Mouse (Mus musculus) embryonic facial prominence, embryonic 13.5 days (tissue): ENCODE results near the gene Gatd1. TPM values are rescaled to one million over a fixed set of nuclear protein-coding genes. Genes with fewer than 3 reads are reported as not detected.

Source experiments
- ATAC-seq: fragments of 200-750 bp; cut with Nextera tagmentation; 2 replicates; pipeline ENCODE4 v1.8.0; 2017; ENCODE audit warnings: low read depth; ENCODE audit not compliant: insufficient number of reproducible peaks, insufficient read depth, low FRiP score, low TSS enrichment
- H3K27ac ChIP-seq: fragments of 300-500 bp; sonication (generic); 2 replicates; pipeline ENCODE4 v1.5.1; 2015; ENCODE audit warnings: moderate library complexity, mild to moderate bottlenecking, inconsistent platforms
- H3K27me3 ChIP-seq: fragments of 300-500 bp; sonication (generic); 2 replicates; pipeline ENCODE4 v1.6.1; 2015; ENCODE audit warnings: mild to moderate bottlenecking, inconsistent platforms
- H3K36me3 ChIP-seq: fragments of 300-500 bp; sonication (generic); 2 replicates; pipeline ENCODE4 v1.6.1; 2015; ENCODE audit warnings: mild to moderate bottlenecking, inconsistent platforms
- H3K4me1 ChIP-seq: fragments of 300-500 bp; sonication (generic); 2 replicates; pipeline ENCODE4 v1.6.1; 2015; ENCODE audit warnings: inconsistent platforms
- H3K4me2 ChIP-seq: fragments of 300-500 bp; sonication (generic); 2 replicates; pipeline ENCODE4 v1.6.1; 2015; ENCODE audit warnings: moderate library complexity, mild to moderate bottlenecking, inconsistent platforms
- H3K4me3 ChIP-seq: fragments of 300-500 bp; sonication (generic); 2 replicates; pipeline ENCODE4 v1.5.1; 2015; ENCODE audit warnings: mild to moderate bottlenecking, inconsistent platforms
- H3K9ac ChIP-seq: fragments of 300-500 bp; sonication (generic); 2 replicates; pipeline ENCODE4 v1.6.1; 2015; ENCODE audit warnings: mild to moderate bottlenecking, inconsistent platforms
- H3K9me3 ChIP-seq: fragments of 300-500 bp; sonication (generic); 2 replicates; pipeline ENCODE4 v1.6.1; 2016; ENCODE audit warnings: inconsistent platforms
- WGBS: fragments of 180-500 bp; shearing (Covaris S2); methylation state at CpG from one replicate; pipeline ENCODE4 v1.1.7; 2015; ENCODE audit warnings: mixed read lengths; 5-methylcytosine and 5-hydroxymethylcytosine counted together
- polyA plus RNA-seq: library from polyadenylated mRNA; unstranded; fragments of >200 nt; fragmentation: Nextera tagmentation; extraction: Ambion mirVana; gene quantifications from 2 replicates; pipeline ENCODE4 v1.2.1, GENCODE M21; 2015

The Gatd1 gene
- polyA plus RNA-seq: 73.2 and 74.2 TPM in 2 replicates

- Histone ChIP-seq H3K4me3 (peak within 1 kb of the TSS; percentile 90), H3K9ac (peak within 1 kb of the TSS; percentile 93), H3K27me3 (no peaks in the 10 kb centered on the region), H3K9me3 (no peaks in the 10 kb centered on the region), H3K36me3 (peaks cover 24% of the 10 kb centered on the region), H3K4me2 (peak within 1 kb of the TSS; percentile 92), H3K27ac (peak within 1 kb of the TSS; percentile 83), H3K4me1 (peaks cover 17% of the 10 kb centered on the region)
- under 1% methylated on average over 51 of the region's 56 CpGs for WGBS
- ATAC-seq: peak; percentile 91
Measured at GRCm38 (mm10) chr7:141413809-141414584, at the start of gene Gatd1. TSS of gene Gatd1 (minus strand) at chr7:141414136.

GRCm38 (mm10) chr7:141462333-141462821 lies 48.4 kb upstream of the Gatd1 start:
- Histone ChIP-seq H3K4me2 (peak overlapping the region; percentile 67), H3K4me3 (no peak overlapping the region), H3K9me3 (no peaks in the 10 kb centered on the region), H3K27ac (no peak overlapping the region), H3K9ac (no peak overlapping the region), H3K4me1 (peaks cover 46% of the 10 kb centered on the region), H3K27me3 (peaks cover 83% of the 10 kb centered on the region), H3K36me3 (peaks cover 3% of the 10 kb centered on the region; the same call in 1 of the 2 replicates)
- 5% methylated on average over 5 of the region's 5 CpGs for WGBS
- ATAC-seq: no peak

- 2% methylated on average over 58 of the region's 59 CpGs for WGBS
- peak overlapping the region; percentile 41 for H3K4me3 ChIP-seq
- no peak overlapping the region for H3K27ac ChIP-seq
- peaks cover 41% of the 10 kb centered on the region for H3K4me1 ChIP-seq
- peak overlapping the region; percentile 68 for H3K9ac ChIP-seq
- peak overlapping the region; percentile 67 for H3K4me2 ChIP-seq
- ATAC-seq: no peak
- no peaks in the 10 kb centered on the region for H3K9me3 ChIP-seq
- peaks cover 3% of the 10 kb centered on the region; the same call in 1 of the 2 replicates for H3K36me3 ChIP-seq
- peaks cover 89% of the 10 kb centered on the region for H3K27me3 ChIP-seq
Measured at GRCm38 (mm10) chr7:141461521-141462332, 47.8 kb upstream of the Gatd1 start.

- 70% methylated on average over 15 of the region's 15 CpGs for WGBS
- no peak within 1 kb of the TSS for H3K27ac ChIP-seq
Measured at GRCm38 (mm10) chr7:141460391-141461113, 46.6 kb upstream of the Gatd1 start, which contains the start of gene Cracr2b. TSS of gene Cracr2b (plus strand) at chr7:141461094.

GRCm38 (mm10) chr7:141460001-141460390 lies 46.1 kb upstream of the Gatd1 start:
- WGBS: 69% methylated on average over 5 of the region's 5 CpGs
- H3K9me3 ChIP-seq: no peaks in the 10 kb centered on the region
- peaks cover 35% of the 10 kb centered on the region for H3K4me1 ChIP-seq
- no peak overlapping the region for H3K9ac ChIP-seq
- H3K4me2 ChIP-seq: no peak overlapping the region
- no peak overlapping the region for H3K27ac ChIP-seq
- H3K36me3 ChIP-seq: peaks cover 3% of the 10 kb centered on the region; the same call in 1 of the 2 replicates
- H3K27me3 ChIP-seq: peaks cover 80% of the 10 kb centered on the region
- ATAC-seq: no peak
- H3K4me3 ChIP-seq: no peak overlapping the region

More at GRCm38 (mm10) chr7:141460391-141461113, 46.6 kb upstream of the Gatd1 start, which contains the start of gene Cracr2b:
- Histone ChIP-seq H3K9me3 (no peaks in the 10 kb centered on the region), H3K4me3 (peak within 1 kb of the TSS; percentile 41), H3K36me3 (peaks cover 3% of the 10 kb centered on the region; the same call in 1 of the 2 replicates), H3K4me2 (peak within 1 kb of the TSS; percentile 67), H3K9ac (peak within 1 kb of the TSS; percentile 68), H3K27me3 (peaks cover 86% of the 10 kb centered on the region), H3K4me1 (peaks cover 39% of the 10 kb centered on the region)
- no peak for ATAC-seq

GRCm38 (mm10) chr7:141459301-141459711 lies 45.4 kb upstream of the Gatd1 start:
- Histone ChIP-seq H3K27me3 (peaks cover 73% of the 10 kb centered on the region), H3K4me2 (no peak overlapping the region), H3K36me3 (peaks cover 3% of the 10 kb centered on the region; the same call in 1 of the 2 replicates), H3K4me3 (no peak overlapping the region), H3K9ac (no peak overlapping the region), H3K4me1 (peaks cover 34% of the 10 kb centered on the region), H3K9me3 (no peaks in the 10 kb centered on the region), H3K27ac (no peak overlapping the region)
- 84% methylated on average over 17 of the region's 17 CpGs for WGBS
- no peak for ATAC-seq

- WGBS: 91% methylated on average over 11 of the region's 11 CpGs
- Histone ChIP-seq H3K4me2 (no peak overlapping the region), H3K36me3 (peaks cover 3% of the 10 kb centered on the region; the same call in 1 of the 2 replicates), H3K27ac (no peak overlapping the region), H3K4me3 (no peak overlapping the region), H3K9ac (no peak overlapping the region), H3K4me1 (peaks cover 30% of the 10 kb centered on the region), H3K27me3 (peaks cover 67% of the 10 kb centered on the region), H3K9me3 (no peaks in the 10 kb centered on the region)
- ATAC-seq: no peak
Measured at GRCm38 (mm10) chr7:141458661-141459060, 44.7 kb upstream of the Gatd1 start.

GRCm38 (mm10) chr7:141457986-141458660 lies 44.2 kb upstream of the Gatd1 start:
- no peak overlapping the region for H3K4me3 ChIP-seq
- no peak overlapping the region for H3K4me2 ChIP-seq
- 77% methylated on average over 15 of the region's 15 CpGs for WGBS
- H3K36me3 ChIP-seq: peaks cover 3% of the 10 kb centered on the region; the same call in 1 of the 2 replicates
- H3K9me3 ChIP-seq: no peaks in the 10 kb centered on the region
- peaks cover 30% of the 10 kb centered on the region for H3K4me1 ChIP-seq
- no peak overlapping the region for H3K9ac ChIP-seq
- H3K27ac ChIP-seq: no peak overlapping the region
- no peak for ATAC-seq
- peaks cover 61% of the 10 kb centered on the region for H3K27me3 ChIP-seq

DNA sequence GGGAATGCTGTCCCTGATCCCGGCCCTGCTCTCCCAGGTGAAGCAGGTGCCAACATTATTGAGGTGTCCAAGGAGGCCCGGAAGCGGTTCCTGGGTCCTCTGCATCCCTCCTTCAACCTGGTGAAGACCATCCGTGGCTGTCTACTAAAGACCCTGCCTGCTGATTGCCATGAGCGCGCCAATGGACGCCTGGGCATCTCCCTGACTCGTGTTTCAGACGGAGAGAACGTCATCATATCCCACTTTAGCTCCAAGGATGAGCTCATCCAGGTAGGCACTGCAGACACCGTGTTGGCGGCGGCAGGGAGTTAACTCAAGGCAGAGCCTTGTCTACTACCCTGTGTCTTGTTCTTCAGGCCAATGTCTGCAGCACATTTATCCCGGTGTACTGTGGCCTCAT lies 43.3 kb upstream of the Gatd1 start:
- Histone ChIP-seq H3K4me2 (no peak overlapping the region), H3K4me1 (peaks cover 27% of the 10 kb centered on the region), H3K36me3 (peaks cover 5% of the 10 kb centered on the region), H3K27me3 (peaks cover 53% of the 10 kb centered on the region), H3K27ac (no peak overlapping the region), H3K4me3 (no peak overlapping the region), H3K9ac (no peak overlapping the region), H3K9me3 (no peaks in the 10 kb centered on the region)
- no peak for ATAC-seq
- WGBS: 90% methylated on average over 14 of the region's 14 CpGs

DNA sequence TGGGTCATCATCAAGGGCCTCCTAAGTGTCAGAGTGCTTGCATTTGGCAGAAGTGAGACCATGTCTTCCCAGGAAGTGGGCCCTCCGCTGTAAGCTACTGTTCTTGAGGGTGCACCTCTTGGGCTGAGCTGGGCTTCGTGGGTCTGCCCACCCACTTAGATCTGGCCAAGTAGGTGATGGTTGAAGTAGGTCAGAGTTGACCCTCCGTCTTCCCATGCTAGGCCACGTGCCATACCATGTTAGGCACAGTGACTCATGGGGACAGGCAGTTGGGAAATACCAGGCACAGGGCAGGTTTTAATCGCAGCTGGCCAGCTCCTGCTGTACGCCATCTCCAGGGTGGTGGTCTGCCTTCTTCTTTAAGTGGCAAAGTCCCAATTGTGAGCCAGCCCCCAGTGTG lies 42.8 kb upstream of the Gatd1 start:
- Histone ChIP-seq H3K27ac (no peak overlapping the region), H3K27me3 (peaks cover 48% of the 10 kb centered on the region), H3K36me3 (peaks cover 10% of the 10 kb centered on the region), H3K4me2 (peak overlapping the region; percentile 98), H3K9me3 (no peaks in the 10 kb centered on the region), H3K9ac (no peak overlapping the region), H3K4me1 (peaks cover 23% of the 10 kb centered on the region), H3K4me3 (0 out of 2 replicates have a peak overlapping the region, but pooled peaks have one; percentile 66)
- no peak for ATAC-seq
- 85% methylated on average over 6 of the region's 6 CpGs for WGBS
